Mouse (Mus musculus) adipocyte (in vitro differentiated cells): Measurements from ENCODE around the gene Ccdc188.
A peak's percentile ranks its signal among the peaks of the same experiment; 100 is the strongest.
"Not testable (repeated sequence)": the region's sequence is repeated elsewhere in the genome, so short reads cannot be mapped to it uniquely, and the experiment has no call there.

ENCODE experiments used
- DNase-seq: peaks from one replicate; pipeline ENCODE4 v3.0.0-alpha.2; 2016; ENCODE audit warnings: low spot score

Ccdc188 gene

GRCm38 (mm10) chr16:18217579-18217978, at the start of gene Ccdc188:
TSS of gene Ccdc188 (plus strand) at chr16:18217879.
- no peak for DNase-seq

GRCm38 (mm10) chr16:18169156-18169555, 48.5 kb upstream of the Ccdc188 start:
- DNase-seq, result peak; percentile 63

DNA sequence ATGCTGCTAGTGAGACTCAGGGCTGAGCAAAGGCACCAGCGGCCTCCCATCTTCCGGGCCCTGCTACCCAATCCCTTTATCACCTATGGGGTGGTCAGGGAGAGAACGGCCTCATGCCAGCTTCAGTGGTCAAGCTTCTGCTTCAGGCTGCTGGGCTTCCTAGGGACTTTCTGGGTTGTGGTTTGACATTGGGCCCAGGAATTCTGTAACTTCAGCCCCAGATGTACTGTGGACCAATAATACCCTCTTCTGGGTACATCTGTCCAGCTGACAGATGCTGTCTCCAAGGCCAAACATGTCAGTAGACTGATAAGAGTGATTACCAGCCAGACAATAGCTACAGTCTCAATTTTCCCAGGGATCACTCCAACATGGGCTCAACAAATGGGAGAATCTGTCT, 47.9 kb upstream of the Ccdc188 start:
- peak; percentile 57 for DNase-seq

DNA sequence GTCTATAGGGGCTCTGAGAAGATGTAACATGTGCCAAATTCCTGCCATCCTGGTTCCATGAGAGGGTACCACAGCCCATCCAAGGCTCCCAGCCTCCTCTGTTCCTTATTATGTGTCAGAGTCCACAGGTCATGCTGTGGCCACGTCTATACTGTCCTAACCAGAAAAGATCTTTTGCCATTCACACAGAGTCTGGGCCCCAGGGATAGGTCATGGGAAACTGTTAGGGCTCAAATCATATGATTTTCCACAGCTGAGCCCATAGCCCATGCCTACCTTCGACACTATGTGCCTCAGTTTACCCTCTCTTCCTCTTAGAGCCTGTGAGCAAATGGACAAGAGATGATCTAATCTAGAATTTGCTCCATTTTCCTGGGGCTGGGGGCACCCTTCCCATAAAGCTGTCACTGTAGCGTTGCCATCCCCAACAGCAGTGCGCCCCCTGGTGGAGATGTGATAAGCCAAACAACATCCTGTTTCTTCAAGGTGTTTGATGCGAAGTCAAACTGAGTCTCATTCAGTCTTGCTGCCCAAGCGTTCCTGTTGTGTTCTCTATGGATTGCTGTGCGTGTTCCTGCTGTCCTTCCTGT, 45.3 kb upstream of the Ccdc188 start:
- DNase-seq, result peak; percentile 86

- DNase-seq, result no peak
Measured at GRCm38 (mm10) chr16:18173231-18173630, 44.4 kb upstream of the Ccdc188 start.

GRCm38 (mm10) chr16:18173788-18174187, 43.9 kb upstream of the Ccdc188 start:
- DNase-seq, result no peak

DNA sequence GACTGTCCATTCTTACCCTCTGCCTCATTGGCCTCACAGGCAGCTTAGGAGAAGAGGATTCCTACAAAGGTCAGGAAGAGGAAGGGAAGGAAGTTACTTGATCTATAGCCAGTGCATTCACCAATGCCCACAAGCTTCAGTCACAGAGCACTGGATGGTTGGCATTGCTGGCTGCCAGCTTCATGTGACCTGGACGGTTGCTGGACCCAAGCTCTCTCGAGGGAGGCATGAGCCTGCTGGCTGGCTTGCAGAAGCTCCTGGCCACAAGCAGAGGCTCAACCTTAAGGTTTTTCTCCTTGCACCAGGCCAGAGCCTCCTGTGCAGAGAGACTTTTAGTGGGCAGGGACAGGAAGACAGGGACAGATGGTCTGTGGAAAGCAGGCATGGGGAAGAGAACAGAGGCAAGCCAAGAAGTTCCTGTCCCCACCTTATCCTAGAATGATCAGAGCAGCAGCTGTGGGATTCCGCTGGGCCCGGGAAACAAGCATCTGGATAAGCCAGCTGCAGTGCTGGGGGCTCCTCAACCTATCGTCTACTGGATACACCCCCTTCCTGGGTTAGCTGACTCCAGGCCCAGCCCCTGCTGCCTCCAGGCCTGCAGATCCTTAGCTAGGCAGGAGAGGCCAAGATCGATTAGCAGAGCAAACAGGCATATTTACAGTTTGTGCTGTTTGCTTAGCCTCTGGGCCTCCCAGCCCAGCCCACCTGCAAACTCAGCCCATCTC, 41.7 kb upstream of the Ccdc188 start:
- DNase-seq, result peak; percentile 55

- DNase-seq, result peak; percentile 52
Measured at GRCm38 (mm10) chr16:18176758-18177157, 40.9 kb upstream of the Ccdc188 start.

- no peak for DNase-seq
Measured at GRCm38 (mm10) chr16:18179591-18179990, 38.1 kb upstream of the Ccdc188 start.

- DNase-seq, result no peak
Measured at GRCm38 (mm10) chr16:18181398-18181797, 36.3 kb upstream of the Ccdc188 start.

DNA sequence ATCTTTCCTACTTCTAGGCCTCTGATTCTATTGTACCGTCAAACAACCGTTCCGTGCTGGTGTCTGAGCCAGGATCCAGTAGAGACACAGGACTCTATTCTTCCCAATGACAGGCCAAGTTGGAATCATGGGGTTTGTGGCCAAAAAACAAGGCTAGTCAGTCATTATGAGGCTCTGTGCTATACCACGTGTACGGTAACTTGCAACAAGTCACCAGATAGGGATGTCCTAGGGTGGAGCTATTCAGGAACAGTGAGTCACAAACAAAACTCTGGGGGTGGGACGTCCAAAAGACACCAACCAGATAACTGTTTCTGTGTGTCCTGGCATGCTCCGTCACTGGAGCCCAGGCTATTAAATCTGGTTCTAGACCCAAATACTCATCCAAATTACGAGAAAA, 34.9 kb upstream of the Ccdc188 start:
- no peak for DNase-seq

- no peak for DNase-seq
Measured at GRCm38 (mm10) chr16:18185715-18186449, 31.8 kb upstream of the Ccdc188 start.

GRCm38 (mm10) chr16:18186798-18187197, 30.9 kb upstream of the Ccdc188 start:
- DNase-seq, result no peak

DNA sequence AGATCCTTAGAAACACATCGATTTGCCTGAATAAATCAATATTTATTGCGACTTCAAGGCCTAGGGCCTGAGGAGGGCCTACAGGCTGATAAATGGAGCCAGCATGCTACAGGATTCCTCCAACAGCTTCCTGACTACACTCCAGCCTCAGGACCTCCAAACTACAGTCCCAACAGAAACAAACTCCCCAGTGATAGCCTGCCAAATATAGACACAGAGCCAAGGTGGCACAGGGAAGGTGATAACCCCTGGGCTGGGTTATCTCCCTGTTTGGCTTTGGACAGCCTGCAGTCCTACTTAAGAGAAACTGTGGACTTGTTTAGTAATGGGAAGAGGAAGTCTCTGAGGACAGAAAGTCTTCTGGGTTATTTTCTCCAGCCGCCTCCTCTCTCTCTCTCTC, 30.5 kb upstream of the Ccdc188 start:
- no peak for DNase-seq

DNA sequence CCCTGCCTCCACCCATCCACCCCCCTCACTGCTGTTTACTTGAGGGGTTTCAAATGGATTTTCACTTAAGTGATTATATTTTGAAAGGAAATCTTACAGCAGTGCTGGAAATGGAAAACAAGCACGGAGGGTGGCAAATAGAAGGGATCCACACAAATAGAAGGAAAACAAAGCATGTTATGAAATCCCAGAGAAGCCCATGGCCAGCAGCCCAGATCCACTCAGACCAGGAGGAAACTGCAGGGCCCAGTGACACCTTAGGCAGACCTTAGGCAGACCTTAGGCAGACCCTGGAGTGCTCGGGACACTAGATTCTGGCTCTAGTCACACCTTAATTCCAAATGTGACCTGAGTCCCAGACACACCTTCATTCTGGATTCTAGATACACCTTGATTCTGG, 26.7 kb upstream of the Ccdc188 start:
- DNase-seq, result peak; percentile 55

DNA sequence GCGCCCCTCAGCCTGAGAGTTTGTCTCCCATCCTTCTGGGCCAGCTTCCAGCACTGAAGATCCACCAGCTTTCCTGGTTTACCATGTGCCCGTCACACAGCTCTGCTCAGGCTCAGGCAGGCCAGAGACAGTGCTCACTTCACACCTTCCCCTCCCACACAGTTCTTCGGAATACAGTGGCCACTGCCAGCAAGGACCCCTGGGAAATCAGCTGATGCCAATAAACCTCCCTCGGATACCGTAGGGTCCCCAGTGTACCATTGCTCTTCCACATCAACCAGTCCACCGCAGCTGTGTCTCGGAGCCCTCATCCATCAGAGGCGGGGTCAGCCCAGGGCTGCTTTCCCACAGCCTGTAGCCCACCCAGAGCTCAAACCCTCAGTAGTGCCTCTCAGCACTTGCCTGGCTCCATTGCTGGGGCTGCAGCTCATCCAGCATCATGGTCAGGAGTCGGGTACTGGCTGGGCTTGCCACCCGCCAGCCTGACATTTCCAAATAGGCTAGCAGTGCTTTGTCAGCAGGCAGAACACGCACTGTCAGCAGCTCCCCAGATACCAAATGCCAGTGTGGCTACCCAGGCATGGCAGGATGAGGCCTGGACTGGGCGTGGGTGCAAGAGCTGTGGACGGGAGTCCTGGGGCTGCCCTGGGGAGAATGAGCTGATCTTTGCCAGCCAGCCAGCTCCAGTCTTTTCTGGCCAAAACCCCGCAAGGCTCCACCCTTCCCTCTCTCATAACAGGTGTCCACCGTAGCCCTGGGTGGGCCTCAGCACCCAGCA, 23.3 kb upstream of the Ccdc188 start:
- no peak for DNase-seq

DNA sequence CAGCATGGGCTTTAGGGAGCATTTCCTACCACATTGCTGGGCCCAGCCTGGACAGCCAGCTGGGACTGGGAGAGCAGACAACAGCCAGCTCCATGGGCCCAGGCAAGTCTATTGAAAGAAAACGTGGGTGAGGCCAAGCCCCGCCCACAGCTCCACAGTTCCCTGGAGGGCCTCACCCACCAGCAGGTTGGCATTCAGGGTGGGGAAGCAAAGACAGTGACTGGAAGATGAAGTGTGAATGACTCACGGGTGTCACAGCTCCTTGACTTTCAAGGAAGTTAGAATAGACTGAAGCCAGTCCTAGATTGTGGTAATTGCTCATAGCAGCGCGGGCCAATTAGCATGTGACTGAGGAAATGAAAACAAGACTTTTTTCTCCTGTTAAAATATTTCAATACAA, 22.6 kb upstream of the Ccdc188 start:
- DNase-seq, result peak; percentile 22

DNA sequence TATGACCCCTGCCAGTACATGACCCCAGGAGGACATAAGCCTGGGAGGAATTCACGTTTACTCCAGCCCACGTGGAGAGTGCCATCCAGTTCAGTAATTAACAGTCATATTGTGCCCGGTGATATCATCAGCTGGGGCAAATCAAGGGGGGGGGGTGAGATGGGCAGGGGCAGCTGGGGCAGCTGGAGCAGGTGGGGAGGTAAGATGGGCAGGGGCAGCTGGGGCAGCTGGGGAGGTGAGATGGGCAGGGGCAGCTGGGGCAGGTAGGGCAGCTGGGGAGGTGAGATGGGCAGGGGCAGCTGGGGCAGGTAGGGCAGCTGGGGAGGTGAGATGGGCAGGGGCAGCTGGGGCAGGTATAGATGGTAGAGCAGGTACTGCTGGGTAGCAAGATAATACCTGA, 22.1 kb upstream of the Ccdc188 start:
- DNase-seq, result not testable (repeated sequence)

- no peak for DNase-seq
Measured at GRCm38 (mm10) chr16:18197881-18198280, 19.8 kb upstream of the Ccdc188 start.

GRCm38 (mm10) chr16:18198365-18199098, 19.1 kb upstream of the Ccdc188 start:
- DNase-seq, result no peak

GRCm38 (mm10) chr16:18200062-18200461, 17.6 kb upstream of the Ccdc188 start:
- DNase-seq, result no peak

GRCm38 (mm10) chr16:18201620-18202019, 16.1 kb upstream of the Ccdc188 start:
- no peak for DNase-seq
